Mouse (Mus musculus) kidney, embryonic 14.5 days (tissue): ENCODE results near the gene Atp2b2. TPM values are rescaled to one million over a fixed set of nuclear protein-coding genes. Genes with fewer than 3 reads are reported as not detected.

Experiments used
- ATAC-seq: fragments of 200-750 bp; cut with Nextera tagmentation; 2 replicates; pipeline ENCODE4 v1.8.0; 2017; ENCODE audit warnings: moderate number of reproducible peaks, mild to moderate bottlenecking, moderate TSS enrichment, moderate library complexity; ENCODE audit not compliant: low FRiP score, low TSS enrichment
- H3K27ac ChIP-seq: fragments of 300-500 bp; sonication (generic); 2 replicates; pipeline ENCODE4 v1.5.1; 2014; ENCODE audit warnings: low read depth, mild to moderate bottlenecking, low read length, moderate library complexity, mixed read lengths
- H3K27me3 ChIP-seq: fragments of 300-500 bp; sonication (generic); 2 replicates; pipeline ENCODE4 v1.6.1; 2014; ENCODE audit warnings: mild to moderate bottlenecking, low read length; ENCODE audit not compliant: control insufficient read depth, insufficient read depth
- H3K36me3 ChIP-seq: fragments of 300-500 bp; sonication (generic); 2 replicates; pipeline ENCODE4 v1.6.1; 2014; ENCODE audit warnings: low read length, mixed read lengths; ENCODE audit not compliant: control insufficient read depth, insufficient read depth
- H3K4me1 ChIP-seq: fragments of 300-500 bp; sonication (generic); 2 replicates; pipeline ENCODE4 v1.6.1; 2014; ENCODE audit warnings: low read length, mixed read lengths; ENCODE audit not compliant: control insufficient read depth, insufficient read depth
- H3K4me2 ChIP-seq: fragments of 300-500 bp; sonication (generic); replicated peaks from 2 replicates; pipeline ENCODE4 v1.6.1; 2014; ENCODE audit warnings: low read depth, mild to moderate bottlenecking, low read length
- H3K4me3 ChIP-seq: fragments of 300-500 bp; sonication (generic); 2 replicates; pipeline ENCODE4 v1.5.1; 2014; ENCODE audit warnings: mild to moderate bottlenecking, low read length
- H3K9ac ChIP-seq: fragments of 300-500 bp; sonication (generic); 2 replicates; pipeline ENCODE4 v1.6.1; 2014; ENCODE audit warnings: low read depth, mild to moderate bottlenecking, low read length, moderate library complexity
- H3K9me3 ChIP-seq: fragments of 300-500 bp; sonication (generic); 2 replicates; pipeline ENCODE4 v1.6.1; 2016; ENCODE audit warnings: low read length; ENCODE audit not compliant: control insufficient read depth
- WGBS: fragments of 180-500 bp; shearing (Covaris S2); extraction: QIAGEN DNeasy Blood & Tissue Kit; methylation state at CpG from one replicate; pipeline ENCODE4 v1.1.7; 2014; 5-methylcytosine and 5-hydroxymethylcytosine counted together
- polyA plus RNA-seq: library from polyadenylated mRNA; unstranded; fragments of >200 nt; fragmentation: Nextera tagmentation; extraction: Ambion mirVana; gene quantifications from 2 replicates; pipeline ENCODE4 v1.2.1, GENCODE M21; 2014

Gene Atp2b2
- polyA plus RNA-seq, 1 experiment from 2014 or later, result 0.47 TPM

GRCm38 (mm10) chr6:113843248-113843647 lies 199.2 kb downstream of the Atp2b2 start:
- 4% methylated on average over 3 of the region's 3 CpGs for WGBS
- Histone ChIP-seq H3K27me3 (no peaks in the 10 kb centered on the region), H3K36me3 (no peaks in the 10 kb centered on the region), H3K9ac (no peak overlapping the region), H3K4me1 (no peaks in the 10 kb centered on the region), H3K4me2 (no peak overlapping the region), H3K27ac (no peak overlapping the region), H3K9me3 (no peaks in the 10 kb centered on the region), H3K4me3 (no peak overlapping the region)
- ATAC-seq, result peak; percentile 69

- 27% methylated on average over 1 of the region's 1 CpGs for WGBS
- no peaks in the 10 kb centered on the region for H3K9me3 ChIP-seq
- no peaks in the 10 kb centered on the region for H3K27me3 ChIP-seq
- H3K4me1 ChIP-seq, result no peaks in the 10 kb centered on the region
- H3K36me3 ChIP-seq, result no peaks in the 10 kb centered on the region
- H3K4me2 ChIP-seq, result no peak overlapping the region
- no peak overlapping the region for H3K9ac ChIP-seq
- no peak overlapping the region for H3K27ac ChIP-seq
- ATAC-seq, result no peak
- no peak overlapping the region for H3K4me3 ChIP-seq
Observed at GRCm38 (mm10) chr6:113838493-113838892, 203.9 kb downstream of the Atp2b2 start.

GRCm38 (mm10) chr6:113837740-113838139 lies 204.7 kb downstream of the Atp2b2 start:
- H3K4me3 ChIP-seq, result no peak overlapping the region
- WGBS, result 69% methylated on average over 2 of the region's 2 CpGs
- ATAC-seq, result no peak
- no peaks in the 10 kb centered on the region for H3K9me3 ChIP-seq
- no peaks in the 10 kb centered on the region for H3K4me1 ChIP-seq
- no peaks in the 10 kb centered on the region for H3K36me3 ChIP-seq
- H3K27ac ChIP-seq, result no peak overlapping the region
- no peak overlapping the region for H3K4me2 ChIP-seq
- no peaks in the 10 kb centered on the region for H3K27me3 ChIP-seq
- H3K9ac ChIP-seq, result no peak overlapping the region

GRCm38 (mm10) chr6:113836545-113836944 lies 205.9 kb downstream of the Atp2b2 start:
- no peak overlapping the region for H3K4me3 ChIP-seq
- H3K27me3 ChIP-seq, result no peaks in the 10 kb centered on the region
- no peak overlapping the region for H3K4me2 ChIP-seq
- 76% methylated on average over 3 of the region's 3 CpGs for WGBS
- H3K27ac ChIP-seq, result no peak overlapping the region
- H3K9me3 ChIP-seq, result no peaks in the 10 kb centered on the region
- no peak overlapping the region for H3K9ac ChIP-seq
- no peak for ATAC-seq
- H3K36me3 ChIP-seq, result no peaks in the 10 kb centered on the region
- H3K4me1 ChIP-seq, result no peaks in the 10 kb centered on the region

- Histone ChIP-seq H3K27ac (no peak overlapping the region), H3K36me3 (no peaks in the 10 kb centered on the region), H3K4me3 (no peak overlapping the region), H3K9me3 (no peaks in the 10 kb centered on the region), H3K4me1 (no peaks in the 10 kb centered on the region), H3K27me3 (no peaks in the 10 kb centered on the region), H3K9ac (no peak overlapping the region), H3K4me2 (no peak overlapping the region)
- no peak for ATAC-seq
- WGBS, result 86% methylated on average over 2 of the region's 2 CpGs
Observed at GRCm38 (mm10) chr6:113830463-113830862, 211.9 kb downstream of the Atp2b2 start.

- ATAC-seq, result no peak
- H3K36me3 ChIP-seq, result no peaks in the 10 kb centered on the region
- 88% methylated on average over 4 of the region's 4 CpGs for WGBS
Observed at GRCm38 (mm10) chr6:113827309-113827708, 215.1 kb downstream of the Atp2b2 start.

GRCm38 (mm10) chr6:113822417-113822816 lies 220.0 kb downstream of the Atp2b2 start:
- Histone ChIP-seq H3K36me3 (no peaks in the 10 kb centered on the region), H3K27ac (no peak overlapping the region), H3K9ac (no peak overlapping the region), H3K4me1 (no peaks in the 10 kb centered on the region), H3K4me2 (no peak overlapping the region), H3K4me3 (no peak overlapping the region), H3K9me3 (no peaks in the 10 kb centered on the region), H3K27me3 (no peaks in the 10 kb centered on the region)
- no peak for ATAC-seq
- WGBS, result 39% methylated on average over 7 of the region's 7 CpGs

More at GRCm38 (mm10) chr6:113827309-113827708, 215.1 kb downstream of the Atp2b2 start:
- no peak overlapping the region for H3K27ac ChIP-seq
- no peaks in the 10 kb centered on the region for H3K9me3 ChIP-seq
- no peak overlapping the region for H3K4me3 ChIP-seq
- no peaks in the 10 kb centered on the region for H3K27me3 ChIP-seq
- no peaks in the 10 kb centered on the region for H3K4me1 ChIP-seq
- H3K9ac ChIP-seq, result no peak overlapping the region
- no peak overlapping the region for H3K4me2 ChIP-seq

GRCm38 (mm10) chr6:113816690-113817089 lies 225.7 kb downstream of the Atp2b2 start:
- Histone ChIP-seq H3K27ac (no peak overlapping the region), H3K4me2 (no peak overlapping the region)
- 92% methylated on average over 3 of the region's 3 CpGs for WGBS

GRCm38 (mm10) chr6:113811462-113811861 lies 231.0 kb downstream of the Atp2b2 start:
- H3K27ac ChIP-seq, result no peak overlapping the region
- no peaks in the 10 kb centered on the region for H3K36me3 ChIP-seq
- no peaks in the 10 kb centered on the region for H3K27me3 ChIP-seq
- no peak overlapping the region for H3K4me2 ChIP-seq
- WGBS, result 66% methylated on average over 1 of the region's 1 CpGs
- H3K4me3 ChIP-seq, result no peak overlapping the region
- no peak for ATAC-seq
- no peaks in the 10 kb centered on the region for H3K9me3 ChIP-seq
- H3K9ac ChIP-seq, result no peak overlapping the region
- H3K4me1 ChIP-seq, result no peaks in the 10 kb centered on the region

More at GRCm38 (mm10) chr6:113816690-113817089, 225.7 kb downstream of the Atp2b2 start:
- no peaks in the 10 kb centered on the region for H3K9me3 ChIP-seq
- H3K27me3 ChIP-seq, result no peaks in the 10 kb centered on the region
- no peak overlapping the region for H3K9ac ChIP-seq
- H3K4me1 ChIP-seq, result no peaks in the 10 kb centered on the region
- H3K4me3 ChIP-seq, result no peak overlapping the region
- ATAC-seq, result no peak
- H3K36me3 ChIP-seq, result no peaks in the 10 kb centered on the region
